Mouse (Mus musculus) E14TG2a.4 (cell line): ENCODE measurements around the gene Clstn1.

Experiments
- CTCF ChIP-seq: conservative IDR thresholded peaks from 2 replicates; pipeline ENCODE4 v1.5.1; 2014; ENCODE audit warnings: low read length
- POU5F1 ChIP-seq: IDR thresholded peaks from 2 replicates; pipeline ENCODE4 v1.6.1; 2014; ENCODE audit warnings: low read length, borderline replicate concordance

- TF ChIP-seq CTCF (no peak), POU5F1 (no peak)
These were observed 71.7 kb downstream of the Clstn1 start for GRCm38 (mm10) chr4:149657858-149658416.
